Mouse (Mus musculus): ENCODE measurements around the gene Nsd2.
"Not testable (repeated sequence)": the region's sequence is repeated elsewhere in the genome, so short reads cannot be mapped to it uniquely, and the experiment has no call there.

The Nsd2 gene

GRCm38 (mm10) chr5:33926170-33926569 lies 105.6 kb downstream of the Nsd2 start:
- no peak for DNase-seq (ENCODE audit: low read depth, low spot score)

DNA sequence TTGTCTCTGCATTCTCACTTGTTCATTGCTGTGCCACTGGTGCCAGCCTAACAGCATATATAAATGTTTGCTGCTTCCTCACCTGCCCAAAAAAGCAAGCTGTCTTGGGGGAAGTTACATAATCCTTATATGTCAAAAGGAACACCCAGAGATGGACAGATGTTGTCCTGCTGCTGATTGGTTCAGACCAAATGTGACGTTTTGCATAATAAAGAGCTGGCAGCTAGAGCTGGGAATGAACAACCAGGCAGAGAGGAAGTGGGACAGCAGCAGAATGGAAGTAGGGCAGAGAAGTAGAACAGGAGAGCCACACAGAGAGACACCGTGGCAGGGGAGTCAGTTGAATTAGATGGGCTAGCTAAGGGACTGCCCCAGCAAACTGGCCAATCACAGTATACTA lies 111.9 kb downstream of the Nsd2 start:
- no peak for DNase-seq (ENCODE audit: low read depth, low spot score)

- DNase-seq (ENCODE audit: low read depth, low spot score), result no peak
Observed at GRCm38 (mm10) chr5:33934081-33934480, 113.6 kb downstream of the Nsd2 start.

GRCm38 (mm10) chr5:33934877-33935276 lies 114.4 kb downstream of the Nsd2 start:
- no peak for DNase-seq (ENCODE audit: low read depth, low spot score)

DNA sequence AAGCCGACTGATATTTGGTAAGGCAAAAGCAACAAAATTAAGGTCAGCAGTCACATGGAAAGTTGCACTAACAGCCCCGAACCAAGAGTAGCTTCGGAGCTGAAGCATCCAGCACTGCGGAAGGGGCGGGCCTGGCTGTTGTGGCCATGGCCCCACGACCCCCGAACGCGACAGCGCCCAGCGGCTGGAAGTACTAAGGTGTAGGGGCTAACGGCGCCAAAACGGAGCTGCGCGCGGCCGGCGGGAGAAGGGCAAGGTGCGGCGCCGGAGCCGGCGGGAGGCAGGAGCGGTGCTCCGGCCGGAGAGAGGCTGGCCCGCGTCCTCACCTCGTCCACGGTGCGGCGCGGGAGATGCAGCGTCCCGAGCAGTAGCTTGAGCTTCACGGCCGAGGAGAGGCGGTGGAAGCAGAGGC lies 115.2 kb downstream of the Nsd2 start:
- no peak for DNase-seq (ENCODE audit: low read depth, low spot score)

DNA sequence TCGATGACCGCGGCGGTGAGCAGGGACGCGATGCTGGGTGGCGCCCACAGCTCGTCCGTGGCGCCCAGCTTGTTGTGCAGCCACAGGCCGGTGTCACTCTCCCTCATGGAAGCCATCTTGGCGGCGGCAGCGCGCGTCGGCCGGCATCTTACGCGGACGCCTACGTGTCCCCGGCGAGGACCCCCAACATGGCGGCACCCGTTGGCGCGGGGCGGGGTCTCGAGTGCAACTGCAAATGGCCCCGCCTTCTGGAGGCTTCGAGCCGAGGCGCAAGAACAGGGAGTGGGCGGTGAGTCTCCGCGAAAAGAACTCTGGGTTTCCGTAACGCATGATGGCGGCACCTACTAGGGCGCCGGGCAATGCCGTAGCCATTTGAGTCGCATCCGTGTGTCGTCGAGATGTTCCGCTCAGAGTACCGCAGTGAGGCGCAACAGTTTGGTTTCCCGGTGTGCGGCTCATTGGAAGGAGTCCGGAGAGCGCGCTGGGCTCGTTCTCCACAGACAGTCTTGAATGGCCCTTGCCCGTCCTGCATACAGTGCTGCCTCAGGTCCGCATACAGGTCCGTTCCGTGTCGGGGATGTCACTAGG lies 115.7 kb downstream of the Nsd2 start, which contains the start of gene Nelfa:
Nelfa (minus strand) TSS at position 294 of the 588 bp plus-strand sequence.
- peak; percentile 99 for DNase-seq (ENCODE audit: low read depth, low spot score)

DNA sequence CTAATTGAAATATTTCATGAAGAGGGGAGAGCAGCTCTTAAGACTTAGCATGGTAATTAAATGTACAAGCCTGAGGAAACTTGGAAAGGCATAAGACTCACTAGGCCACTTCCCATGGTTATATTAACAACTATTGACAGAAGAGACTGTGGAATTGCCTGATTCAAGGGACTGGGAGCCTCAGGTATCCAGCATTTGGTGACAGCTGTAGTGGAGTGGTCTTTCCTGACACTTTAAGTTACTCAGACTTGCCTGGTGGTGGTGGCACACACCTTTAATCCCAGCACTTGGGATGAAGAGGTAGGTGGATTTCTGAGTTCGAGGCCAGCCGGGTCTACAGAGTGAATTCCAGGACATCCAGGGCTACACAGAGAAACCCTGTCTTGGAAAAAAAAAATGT lies 116.7 kb downstream of the Nsd2 start:
- no peak for DNase-seq (ENCODE audit: low read depth, low spot score)

DNA sequence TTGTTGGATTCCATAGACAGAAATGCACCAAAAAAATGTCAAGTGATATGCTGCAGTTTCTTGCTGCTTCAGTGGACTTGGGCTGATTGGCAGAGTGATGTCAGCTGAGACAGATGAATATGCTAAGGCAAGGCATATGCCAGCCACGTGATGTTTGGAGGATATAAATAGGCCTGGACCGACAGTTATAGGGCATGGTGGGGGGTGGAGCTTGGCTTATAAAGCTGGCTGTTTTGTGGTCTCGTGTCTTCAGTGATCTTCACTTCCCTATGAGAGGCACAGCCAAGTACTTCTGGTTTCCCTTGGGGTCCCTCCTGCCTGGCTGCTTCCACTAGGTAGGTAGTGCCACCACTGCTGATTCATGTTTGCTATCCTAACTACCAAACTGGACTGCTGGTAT lies 117.9 kb downstream of the Nsd2 start:
- DNase-seq (ENCODE audit: low read depth, low spot score), result no peak

GRCm38 (mm10) chr5:33947035-33947434 lies 126.5 kb downstream of the Nsd2 start:
- not testable (repeated sequence) for DNase-seq (ENCODE audit: low read depth, low spot score)
